Mouse (Mus musculus) T-helper 2 cell (primary cell): ENCODE measurements around the gene Gm7075.
"Not testable (repeated sequence)": the region's sequence is repeated elsewhere in the genome, so short reads cannot be mapped to it uniquely, and the experiment has no call there.

Experiments
- in situ Hi-C: fragments of 300-600 bp; cut with MboI, MseI; formaldehyde crosslinking; loops from one replicate; pipeline ENCODE4 v1.15.1; 2025; ENCODE audit warnings: high pct_unique_total_duplicates

Gene Gm7075

DNA sequence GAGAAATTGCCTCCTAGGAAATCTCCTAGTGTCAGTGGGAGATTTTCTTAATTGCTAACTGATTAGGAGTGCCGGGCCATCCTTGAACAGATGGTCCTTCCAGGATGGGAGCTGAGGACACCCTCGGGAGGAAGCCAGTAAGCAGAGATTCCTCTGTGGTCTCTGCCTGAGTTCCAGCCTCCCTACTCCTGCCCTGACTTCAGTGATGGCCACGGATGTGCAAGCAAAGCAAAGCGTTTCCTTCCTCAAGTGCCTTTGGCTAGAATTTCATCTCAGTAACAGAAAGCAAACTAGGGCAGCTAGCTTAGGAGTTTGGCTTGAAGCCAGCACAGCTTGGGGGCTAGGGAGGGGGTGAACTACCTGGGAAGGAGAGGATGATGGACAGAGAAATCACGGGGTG lies 4.5 kb downstream of the Gm7075 start:
- in situ Hi-C loops: no loop called here

GRCm38 (mm10) chr10:63415850-63416249 lies 5.7 kb downstream of the Gm7075 start:
- in situ Hi-C loops: no loop called here

GRCm38 (mm10) chr10:63415287-63415686 lies 6.3 kb downstream of the Gm7075 start:
- in situ Hi-C loops: no loop called here

DNA sequence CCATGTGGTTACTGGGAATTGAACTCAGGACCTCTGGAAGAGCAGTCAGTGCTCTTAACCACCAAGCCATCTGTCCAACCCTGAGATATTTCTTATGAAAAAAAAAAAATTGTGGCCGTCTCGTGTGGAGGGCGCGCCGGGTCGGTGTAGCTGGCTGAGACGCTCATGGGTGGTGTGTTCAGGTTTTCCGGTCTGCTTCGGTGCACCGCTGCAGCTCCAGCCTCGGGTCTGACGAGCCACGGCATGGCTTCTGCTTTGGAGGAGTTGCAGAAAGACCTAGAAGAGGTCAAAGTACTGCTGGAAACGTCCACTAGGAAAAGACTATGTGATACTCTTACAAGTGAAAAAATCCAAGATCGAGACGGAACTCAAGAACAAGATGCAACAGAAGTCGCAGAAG lies 8.8 kb downstream of the Gm7075 start:
- in situ Hi-C loops: no loop called here

DNA sequence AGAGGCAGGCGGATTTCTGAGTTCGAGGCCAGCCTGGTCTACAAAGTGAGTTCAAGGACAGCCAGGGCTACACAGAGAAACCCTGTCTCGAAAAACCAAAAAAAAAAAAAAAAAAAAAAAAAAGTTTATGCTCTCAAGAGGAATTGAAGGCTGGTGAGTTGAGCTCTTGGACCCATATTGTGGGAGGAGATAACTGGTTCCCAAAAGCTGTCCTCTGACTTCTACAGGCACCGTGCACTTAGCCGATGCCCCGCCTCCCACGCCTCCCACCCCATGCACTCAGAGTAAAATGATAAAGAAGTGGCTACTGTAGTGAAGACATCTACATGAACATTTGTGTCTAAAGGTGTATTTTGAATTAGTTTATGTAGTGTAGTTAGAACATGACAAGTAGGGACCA lies 9.9 kb downstream of the Gm7075 start:
- in situ Hi-C loops: not testable (repeated sequence)

- in situ Hi-C loops: no loop called here
These were observed 11.2 kb downstream of the Gm7075 start for GRCm38 (mm10) chr10:63410162-63410956.

GRCm38 (mm10) chr10:63403636-63404035 lies 18.0 kb downstream of the Gm7075 start:
- in situ Hi-C loops: no loop called here

- in situ Hi-C loops: no loop called here
These were observed 18.7 kb downstream of the Gm7075 start for GRCm38 (mm10) chr10:63402731-63403504.

DNA sequence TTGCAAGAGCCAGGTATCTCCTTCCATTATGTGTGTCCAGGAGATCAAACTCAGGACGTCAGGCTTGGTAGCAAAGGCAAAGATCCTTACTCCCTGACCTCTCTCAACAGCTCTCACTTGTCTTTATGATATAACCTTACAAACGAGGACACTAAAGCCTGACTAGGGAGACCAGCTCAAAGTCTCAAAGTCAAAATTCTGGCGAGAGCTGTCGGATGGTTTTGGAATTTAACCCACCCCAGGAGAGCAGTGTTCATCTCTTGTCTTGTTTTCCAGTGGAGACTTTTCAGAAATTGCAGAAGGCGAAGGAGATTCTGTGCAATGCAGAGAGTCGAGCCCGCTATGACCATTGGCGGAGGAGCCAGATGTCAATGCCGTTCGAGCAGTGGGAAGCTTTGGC lies 24.6 kb downstream of the Gm7075 start:
- in situ Hi-C loops: no loop called here

DNA sequence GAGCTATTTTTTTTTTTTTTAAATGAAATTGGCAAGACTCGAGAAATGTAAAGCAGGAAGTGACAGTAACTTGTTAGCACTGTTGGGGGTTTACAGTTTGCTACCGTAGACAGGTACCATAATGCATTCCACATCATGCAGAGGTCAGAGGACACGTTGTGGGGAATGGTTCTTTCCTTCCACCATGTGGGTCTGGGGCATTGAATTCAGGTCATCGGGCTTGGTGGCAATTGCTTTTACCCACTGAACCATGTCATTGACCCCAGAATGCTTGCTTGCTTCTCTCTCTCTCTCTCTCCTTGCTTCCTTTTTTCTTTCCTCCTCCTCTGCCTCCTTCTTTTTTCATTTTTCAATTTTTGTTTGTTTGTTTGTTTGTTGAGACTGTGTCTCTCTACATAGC lies 32.6 kb downstream of the Gm7075 start:
- in situ Hi-C loops: no loop called here

GRCm38 (mm10) chr10:63386991-63387390 lies 34.6 kb downstream of the Gm7075 start:
- in situ Hi-C loops: no loop called here

- in situ Hi-C loops: no loop called here
These were observed 35.1 kb downstream of the Gm7075 start for GRCm38 (mm10) chr10:63386444-63386843.

DNA sequence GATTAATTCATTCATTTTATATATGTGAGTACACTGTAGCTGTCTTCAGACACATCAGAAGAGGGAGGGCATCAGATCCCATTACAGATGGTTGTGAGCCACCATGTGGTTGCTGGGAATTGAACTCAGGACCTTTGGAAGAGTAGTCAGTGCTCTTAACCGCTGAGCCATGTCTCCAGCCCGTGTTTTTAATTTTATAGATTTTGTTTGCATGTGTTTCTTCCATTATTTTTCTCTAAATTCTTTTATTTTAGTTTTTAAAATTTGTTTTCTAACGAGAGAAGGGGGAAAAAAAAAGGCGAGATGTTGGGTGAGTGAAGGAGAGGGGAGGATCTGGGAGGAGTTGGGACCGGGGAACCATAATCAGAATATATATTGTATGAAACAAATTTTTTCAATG lies 35.7 kb downstream of the Gm7075 start:
- in situ Hi-C loops: not testable (repeated sequence)

GRCm38 (mm10) chr10:63382372-63383279 lies 39.0 kb downstream of the Gm7075 start, which contains the start of gene Dnajc12:
Gene Dnajc12, plus strand, starts transcription at chr10:63382443.
- in situ Hi-C loops: no loop called here

GRCm38 (mm10) chr10:63381498-63382280 lies 39.9 kb downstream of the Gm7075 start, which contains the start of gene Sirt1:
Gene Sirt1, minus strand, starts transcription at chr10:63381704.
- in situ Hi-C loops: no loop called here

- in situ Hi-C loops: loop anchor here (5.0 to 10.0 kb wide), 3 partner anchors 37 to 224 kb away; no protein-coding TSS in a partner anchor
These were observed 42.5 kb downstream of the Gm7075 start for GRCm38 (mm10) chr10:63378948-63379680.

GRCm38 (mm10) chr10:63377468-63377867 lies 44.1 kb downstream of the Gm7075 start:
- in situ Hi-C loops: loop anchor here (5.0 to 10.0 kb wide), 3 partner anchors 35 to 223 kb away; no protein-coding TSS in a partner anchor

DNA sequence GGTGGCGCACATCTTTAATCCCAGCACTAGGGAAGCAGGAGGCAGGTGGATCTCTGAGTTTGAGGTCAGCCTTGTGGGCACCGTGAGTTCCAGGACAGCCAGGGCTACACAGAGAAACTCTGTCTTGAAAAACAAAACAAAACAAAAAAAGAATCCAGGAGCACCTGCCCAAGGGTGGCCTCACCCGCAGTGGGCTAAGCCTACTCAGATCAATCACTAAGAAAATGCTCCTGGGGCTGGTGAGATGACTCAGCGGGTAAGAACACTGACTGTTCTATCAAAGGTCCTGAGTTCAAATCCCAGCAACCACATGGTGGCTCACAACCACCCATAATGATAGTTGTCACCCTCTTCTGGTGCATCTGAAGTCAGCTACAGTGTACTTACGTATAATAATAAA lies 45.3 kb downstream of the Gm7075 start:
- in situ Hi-C loops: loop anchor here (5.0 to 10.0 kb wide), 3 partner anchors 34 to 222 kb away; no protein-coding TSS in a partner anchor
